Mouse (Mus musculus): ENCODE measurements at regions not wholly inside any gene's neighbourhood (a gene's known extent, or its start where the extent isn't known, plus 50 kb on each side); places are given as distances from the start of the nearest gene placed in this dataset.
"Not testable (repeated sequence)": the region's sequence is repeated elsewhere in the genome, so short reads cannot be mapped to it uniquely, and the experiment has no call there.

DNA sequence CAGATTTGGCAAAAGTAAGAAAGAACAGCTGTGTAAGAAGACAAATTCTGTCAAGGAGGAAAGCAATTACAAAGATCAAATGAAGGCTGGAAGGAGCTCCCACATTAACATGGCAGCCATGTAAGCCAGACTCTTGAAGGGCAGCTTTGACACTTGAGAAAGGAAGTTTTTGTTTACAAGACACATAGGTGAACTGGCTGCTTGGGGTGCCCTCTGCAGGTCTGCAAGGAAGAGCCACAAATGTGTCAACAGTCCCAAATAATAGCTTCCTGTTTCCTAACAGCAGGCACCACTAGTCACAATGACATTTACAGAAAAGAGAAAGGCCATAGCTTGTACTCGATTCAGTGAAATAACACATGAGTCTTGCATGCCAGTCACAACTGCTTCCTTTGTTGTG, 256.6 kb upstream of the Olfr1507 start:
- not testable (repeated sequence) for DNase-seq (ENCODE audit: low spot score in 2 of 2)

DNA sequence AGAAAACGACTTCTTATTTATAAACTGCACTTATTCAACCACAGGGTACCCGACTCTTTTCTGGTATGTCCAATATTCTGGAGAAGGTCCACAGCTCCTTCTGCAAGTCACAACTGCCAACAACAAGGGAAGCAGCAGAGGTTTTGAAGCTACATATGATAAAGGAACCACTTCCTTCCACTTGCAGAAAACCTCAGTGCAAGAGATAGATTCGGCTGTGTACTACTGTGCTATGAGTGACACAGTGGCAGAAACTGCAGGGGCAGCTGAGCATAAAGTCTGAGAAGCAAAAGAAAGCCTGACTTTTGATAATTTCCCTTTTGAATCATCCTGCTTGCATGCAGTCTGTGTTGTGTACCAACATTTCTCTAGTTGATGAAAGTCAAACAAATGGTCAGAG, 231.1 kb upstream of the Olfr1507 start:
- DNase-seq (ENCODE audit: low spot score in 2 of 2): not testable (repeated sequence)

DNA sequence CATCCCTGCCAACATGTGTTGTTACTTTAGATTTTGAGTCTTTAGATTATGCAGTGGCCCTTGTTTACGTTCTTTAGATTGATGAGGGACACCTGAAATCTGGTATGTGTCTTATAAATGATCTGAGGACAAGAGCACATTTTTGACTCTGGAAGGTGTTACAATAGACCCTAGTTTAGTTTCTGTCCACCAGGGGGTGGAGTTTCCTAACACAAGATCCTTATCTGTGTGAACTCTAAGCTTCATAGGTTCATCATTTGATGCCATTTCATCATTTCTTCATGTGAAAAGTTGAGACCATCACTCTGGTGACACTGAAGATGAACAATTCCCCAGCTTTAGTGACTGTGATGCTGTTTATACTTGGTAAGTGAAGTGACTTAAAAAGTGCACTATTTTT, 229.4 kb upstream of the Olfr1507 start:
- not testable (repeated sequence) for DNase-seq (ENCODE audit: low spot score in 2 of 2)

DNA sequence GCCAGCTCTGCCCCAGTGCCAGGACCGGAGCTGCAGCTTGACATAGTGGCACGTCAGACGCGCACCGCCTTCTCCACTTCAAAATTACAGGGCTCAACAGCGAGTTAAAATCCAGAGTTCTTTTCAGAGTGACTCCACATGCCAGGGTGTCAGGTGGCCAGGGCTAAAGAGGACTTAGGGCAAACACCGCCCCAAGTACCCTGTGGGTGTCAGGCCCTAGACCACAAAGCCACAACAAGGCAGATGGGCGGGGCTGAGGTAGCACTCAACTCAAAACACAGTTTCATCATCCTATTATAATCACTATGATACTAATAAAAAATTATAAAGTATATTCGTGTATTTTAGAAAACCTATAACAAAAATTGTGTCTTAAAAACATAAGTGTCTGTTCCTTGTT, 225.1 kb upstream of the Olfr1507 start:
- no peak for DNase-seq (ENCODE audit: low spot score in 2 of 2)

DNA sequence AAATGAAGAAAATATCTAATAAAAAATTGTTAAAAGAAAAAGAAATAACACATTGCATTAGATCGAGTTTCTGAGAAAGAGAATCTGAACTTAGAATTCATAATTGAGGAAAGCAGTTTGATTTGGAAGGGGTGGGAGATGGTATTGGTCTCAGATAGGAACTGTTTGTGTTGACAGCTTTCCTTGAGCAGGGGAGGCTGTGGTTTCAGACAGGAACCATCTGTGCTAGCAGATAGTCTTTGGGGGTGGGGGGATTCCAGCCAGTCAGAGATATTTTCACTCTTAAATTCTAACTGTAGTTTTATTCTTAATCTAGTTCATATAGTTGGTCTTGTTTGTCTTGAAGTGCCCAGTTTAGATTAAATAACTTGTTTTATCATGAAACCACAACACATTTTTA, 205.3 kb upstream of the Olfr1507 start:
- DNase-seq (ENCODE audit: low spot score in 2 of 2): not testable (repeated sequence)

DNA sequence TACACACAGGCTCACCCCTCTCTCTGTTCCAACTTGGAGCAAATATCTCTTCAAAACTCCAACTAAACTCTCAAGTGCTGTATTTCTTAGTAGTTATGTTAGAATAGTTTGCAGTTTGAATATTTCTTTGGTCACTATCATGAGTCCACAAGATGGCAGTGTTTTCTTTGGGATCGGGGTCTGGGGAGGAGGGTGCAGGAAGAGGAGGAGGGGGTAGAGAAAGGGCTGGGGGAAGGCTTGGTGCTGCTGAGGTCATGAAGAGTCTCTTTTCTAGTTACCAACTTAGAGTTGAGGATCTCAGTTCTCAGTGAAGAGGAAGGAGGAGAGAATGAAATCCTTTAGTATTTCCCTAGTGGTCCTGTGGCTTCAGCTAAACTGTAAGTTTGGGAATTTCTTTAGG, 188.1 kb upstream of the Olfr1507 start:
- DNase-seq (ENCODE audit: low spot score in 2 of 2): not testable (repeated sequence)

DNA sequence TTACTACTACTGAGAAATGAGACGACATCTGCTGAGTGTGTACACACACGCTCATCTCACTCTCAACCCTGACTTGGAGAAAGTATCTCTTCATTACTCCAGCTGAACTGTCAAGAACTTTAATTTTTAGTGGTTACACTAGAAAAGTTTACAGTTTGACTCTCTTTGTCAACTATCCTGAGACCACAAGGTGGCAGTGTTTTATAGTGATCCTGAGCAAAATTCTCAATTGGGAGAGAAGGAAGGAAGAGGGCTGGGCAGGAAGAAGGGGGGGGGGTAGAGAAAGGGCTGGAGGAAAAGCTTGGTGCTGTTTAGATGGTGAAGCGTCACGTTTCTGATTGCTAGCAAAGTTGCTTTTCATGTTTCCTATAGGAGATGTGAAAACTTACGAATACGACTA, 158.8 kb upstream of the Olfr1507 start:
- DNase-seq (ENCODE audit: low spot score in 2 of 2): peak in 1 of 2 experiments; percentile 10

DNA sequence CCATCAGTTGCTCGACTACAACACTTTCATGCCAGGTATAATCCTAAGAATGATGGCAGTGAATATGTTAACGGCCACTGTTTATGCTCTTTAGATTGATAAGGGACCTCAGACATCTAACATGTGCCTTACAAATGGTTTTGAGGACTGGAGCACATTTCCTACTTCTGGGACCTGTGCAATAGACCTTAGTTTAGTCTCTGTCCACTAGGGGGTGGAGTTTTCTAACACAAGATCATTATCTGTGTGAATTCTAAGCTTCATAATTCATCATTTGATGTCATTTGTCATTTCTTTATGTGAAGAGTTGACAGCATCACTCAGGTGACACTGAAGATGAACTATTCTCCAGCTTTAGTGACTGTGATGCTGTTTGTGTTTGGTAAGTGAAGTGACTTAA, 142.6 kb upstream of the Olfr1507 start:
- no peak for DNase-seq (ENCODE audit: low spot score in 2 of 2)

DNA sequence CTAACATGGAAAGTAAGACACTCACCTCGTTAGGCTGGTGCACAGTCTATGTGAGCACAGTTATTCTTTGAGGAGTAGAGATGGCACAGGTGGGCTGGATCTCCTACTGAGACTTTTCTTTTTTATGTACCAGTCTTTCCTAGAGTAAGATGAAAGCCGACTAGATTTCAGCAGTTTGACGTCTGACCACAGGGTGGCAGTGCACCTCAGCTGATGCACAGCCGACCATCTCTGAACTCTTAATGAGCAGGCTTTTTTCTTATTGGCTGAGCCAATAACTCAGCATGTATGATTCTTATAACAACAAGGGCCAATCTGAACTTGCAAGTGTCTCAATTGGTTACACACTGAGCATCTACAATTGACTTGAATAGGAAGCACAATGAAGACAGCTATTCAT, 126.6 kb upstream of the Olfr1507 start:
- DNase-seq (ENCODE audit: low spot score in 2 of 2): peak; percentile 2 to 12

DNA sequence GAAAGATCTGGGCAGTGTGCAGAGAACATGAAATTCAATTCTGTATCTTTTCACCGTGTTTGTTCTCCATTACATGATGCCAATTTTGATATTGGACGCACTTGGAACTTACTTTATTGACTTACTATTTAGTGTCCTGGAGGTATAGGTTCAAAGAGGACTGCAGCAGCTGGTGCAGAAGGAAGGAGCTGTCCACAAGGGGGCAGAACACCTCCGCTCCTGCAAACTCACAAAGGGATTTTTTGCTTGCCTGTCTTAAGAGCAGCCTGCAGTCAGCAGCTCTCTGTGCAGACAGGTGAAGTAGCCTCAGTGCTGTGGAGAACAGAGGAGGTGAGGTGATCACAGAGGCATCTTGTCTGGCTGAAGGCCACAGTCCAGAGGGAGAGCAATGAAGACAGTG, 84.8 kb upstream of the Olfr1507 start:
- no peak for DNase-seq (ENCODE audit: low spot score in 2 of 2)

DNA sequence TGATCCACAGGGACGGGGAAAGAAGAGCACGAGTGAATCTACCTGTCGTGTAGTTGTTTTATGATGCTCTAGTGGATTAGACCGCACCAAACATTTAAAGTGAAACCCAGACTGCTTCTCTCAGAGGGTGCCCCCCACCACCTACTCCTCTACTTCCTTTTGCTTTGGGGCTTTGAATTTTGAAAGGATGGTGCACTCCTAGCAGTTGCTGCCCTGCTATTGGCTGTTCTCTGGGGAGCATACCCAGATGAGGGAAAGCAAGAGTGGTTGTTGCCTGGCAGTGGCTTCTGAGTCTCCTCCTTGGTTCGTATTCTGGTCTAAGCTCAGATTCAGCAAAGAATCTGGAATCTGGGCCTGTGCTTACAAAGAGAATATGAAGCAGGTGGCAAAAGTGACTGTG, 71.4 kb upstream of the Olfr1507 start:
- DNase-seq (ENCODE audit: low spot score in 2 of 2): no peak

DNA sequence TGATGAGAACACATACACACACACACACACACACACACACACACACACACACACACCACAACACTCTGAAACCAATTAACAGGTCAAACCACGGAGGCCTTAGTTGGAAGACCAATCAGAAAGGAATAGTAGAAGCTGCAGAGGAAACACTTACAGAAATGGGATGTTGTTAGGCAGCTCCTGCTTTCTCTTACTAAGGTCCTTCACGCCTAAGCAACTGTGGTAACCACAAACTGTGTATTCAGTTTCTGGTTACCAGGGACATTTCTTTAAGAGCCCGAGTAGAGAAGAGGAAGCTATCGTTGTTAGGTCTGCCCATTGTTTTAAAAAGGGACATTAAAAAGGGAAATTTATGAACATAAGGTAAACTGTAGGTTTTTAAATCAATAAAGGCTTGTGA, 70.1 kb upstream of the Olfr1507 start:
- DNase-seq (ENCODE audit: low spot score in 2 of 2): no peak

DNA sequence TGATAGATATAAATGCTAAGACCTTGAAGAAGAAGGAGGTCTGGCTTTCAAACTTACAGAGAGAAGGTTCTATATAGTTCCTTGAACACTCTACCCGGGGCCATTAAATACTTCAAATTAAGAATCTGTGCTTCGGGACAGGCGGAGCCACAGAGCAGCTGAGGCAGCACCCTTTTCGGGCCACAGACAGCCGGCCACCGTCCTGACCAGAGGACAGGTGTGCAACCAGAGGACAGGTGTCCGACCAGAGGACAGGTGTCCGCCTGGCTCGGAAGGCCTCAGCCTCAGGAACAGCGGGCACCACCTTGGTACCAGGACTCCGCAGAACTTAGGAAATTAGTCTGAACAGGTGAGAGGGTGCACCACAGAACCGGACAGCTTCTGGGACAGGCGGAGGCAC, 60.8 kb upstream of the Olfr1507 start:
- not testable (repeated sequence) for DNase-seq (ENCODE audit: low spot score in 2 of 2)

DNA sequence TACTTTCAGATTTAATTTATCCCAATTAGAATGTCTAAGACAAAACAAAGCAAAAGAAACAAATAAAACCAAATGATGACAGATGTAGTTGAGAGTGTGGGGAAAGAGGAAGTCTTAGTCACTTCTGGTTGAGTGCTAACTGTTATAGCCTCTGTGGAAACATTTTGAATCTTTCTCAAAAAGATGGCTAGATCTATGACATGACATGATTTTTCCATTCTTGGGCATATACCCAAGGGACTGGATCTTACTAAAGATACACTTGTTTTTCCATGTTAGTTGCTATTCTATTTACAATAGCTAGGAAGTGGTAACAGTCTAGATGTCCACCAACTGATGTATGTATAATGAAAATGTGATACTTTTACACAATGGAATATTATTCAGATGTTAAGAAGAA, 57.9 kb upstream of the Olfr1507 start:
- no peak for DNase-seq (ENCODE audit: low spot score in 2 of 2)

DNA sequence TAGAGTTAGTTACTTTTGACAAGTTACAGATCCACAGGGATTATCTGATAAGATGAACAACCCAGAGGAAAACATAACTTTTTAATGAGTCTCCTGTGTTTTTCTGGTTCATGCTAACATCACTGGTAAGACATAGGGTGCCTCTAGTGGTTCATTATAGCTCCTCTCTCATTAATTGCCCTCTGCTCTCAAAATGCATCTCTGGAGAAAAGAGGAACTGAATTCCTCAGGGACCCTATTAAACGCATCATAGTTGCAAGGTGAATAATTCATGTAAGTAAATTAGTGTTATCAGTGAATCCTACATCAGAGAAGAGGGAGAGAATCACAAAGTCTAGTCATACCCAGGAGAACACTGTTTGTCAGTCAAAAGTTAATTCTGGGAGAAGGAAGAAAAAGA, 52.4 kb upstream of the Olfr1507 start:
- DNase-seq (ENCODE audit: low spot score in 2 of 2): no peak

Data from layer of hippocampus, postnatal 10 days (tissue).